ENCODE assay signal across 17 mouse cellular contexts in the genomic region with DNA sequence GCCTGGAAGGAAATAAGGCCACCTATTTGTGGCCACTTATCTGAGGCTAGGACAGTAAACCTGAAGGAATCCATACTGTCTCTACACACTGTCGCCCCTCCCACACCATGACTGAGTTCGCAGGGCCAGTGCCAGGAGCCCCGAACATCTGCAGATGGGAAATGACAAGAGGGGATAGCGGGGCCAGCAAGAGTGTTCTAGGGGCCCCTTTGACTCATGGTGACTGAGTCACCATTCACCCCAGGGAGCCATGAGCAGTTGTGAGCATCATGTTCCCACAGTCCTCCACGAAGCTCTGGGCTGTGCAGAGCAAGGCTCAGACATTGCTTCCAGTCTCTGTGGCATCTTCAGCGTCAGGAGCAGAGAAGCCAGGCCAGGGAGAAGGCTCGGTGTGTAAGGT.
"Had no signal": no experiment of that assay in that cellular context is flagged by ENCODE, and none has a peak within 500 bp of the region (broad histone marks: within the 10 kb centered on the region; RNA-seq: fewer than 3 reads in every experiment).

No protein-coding gene starts in this region.

- ATAC-seq: midbrain, embryonic 13.5 days; midbrain, embryonic 16.5 days had no signal

- H3K4me1 ChIP-seq: neural tube, embryonic 13.5 days had no signal

- H3K9me3 ChIP-seq: limb, embryonic 13.5 days; liver, embryonic 13.5 days; midbrain, embryonic 10.5 days; midbrain, embryonic 13.5 days; neural tube, embryonic 13.5 days had no signal

- DNase-seq: kidney, adult 11 months; kidney, adult 8-10 months; kidney, postnatal 14 days; kidney, postnatal 4 days; left cerebral cortex, postnatal 4 days; liver, embryonic 13.5 days; lung, adult 2 months; lung, postnatal 14 days; lung, postnatal 4 days; thymus, adult 18-20 months; thymus, postnatal 36 days had no signal

- H3K36me3 ChIP-seq: limb, embryonic 13.5 days; liver, embryonic 13.5 days; midbrain, embryonic 10.5 days; midbrain, embryonic 13.5 days; neural tube, embryonic 13.5 days had no signal

- H3K27me3 ChIP-seq: midbrain, embryonic 13.5 days; neural tube, embryonic 13.5 days had no signal

- H3K27ac ChIP-seq: limb, embryonic 13.5 days; liver, embryonic 13.5 days; midbrain, embryonic 10.5 days; midbrain, embryonic 13.5 days; neural tube, embryonic 13.5 days had no signal

- H3K4me3 ChIP-seq: limb, embryonic 13.5 days; liver, embryonic 13.5 days; midbrain, embryonic 10.5 days; midbrain, embryonic 13.5 days; myocyte; neural tube, embryonic 13.5 days had no signal
